Mouse (Mus musculus): ENCODE measurements at regions not wholly inside any gene's neighbourhood (a gene's known extent, or its start where the extent isn't known, plus 50 kb on each side); places are given as distances from the start of the nearest gene placed in this dataset.

GRCm38 (mm10) chr2:48250174-48250573 is 563.7 kb upstream of the Acvr2a start:
- DNase-seq (ENCODE audit: low spot score in 2 of 2) = no peak

DNA sequence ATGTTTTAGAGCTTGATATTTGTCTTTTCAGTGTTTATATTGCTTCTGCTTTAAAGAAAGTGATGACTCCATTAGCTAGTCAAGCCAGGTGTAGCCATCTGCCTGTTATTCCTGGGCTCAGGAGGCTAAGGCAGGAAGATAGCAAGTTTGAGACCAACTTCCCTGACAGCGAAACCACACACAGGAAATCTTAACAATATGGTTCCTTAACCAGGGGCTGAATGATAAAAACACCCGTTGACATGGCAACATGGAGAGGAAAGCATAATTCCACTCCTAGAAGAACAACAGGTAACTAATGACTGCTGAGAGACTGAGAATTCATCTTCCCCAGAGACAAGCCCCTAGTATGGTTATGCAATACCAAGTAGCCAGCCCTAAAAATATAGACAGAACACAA is 553.6 kb upstream of the Acvr2a start:
- DNase-seq (ENCODE audit: low spot score in 2 of 2) = no peak
